Mouse (Mus musculus): ENCODE measurements around the gene Ifit1bl1.
"Not testable (repeated sequence)": the region's sequence is repeated elsewhere in the genome, so short reads cannot be mapped to it uniquely, and the experiment has no call there.

The Ifit1bl1 gene

GRCm38 (mm10) chr19:34588959-34589358 lies 12.8 kb downstream of the Ifit1bl1 start:
- DNase-seq (ENCODE audit: low spot score in 2 of 2) = no peak

- not testable (repeated sequence) for DNase-seq (ENCODE audit: low spot score in 2 of 2)
These were observed 13.7 kb downstream of the Ifit1bl1 start for GRCm38 (mm10) chr19:34587898-34588692.

GRCm38 (mm10) chr19:34585740-34586458 lies 15.9 kb downstream of the Ifit1bl1 start:
- DNase-seq (ENCODE audit: low spot score in 2 of 2) = not testable (repeated sequence)

- DNase-seq (ENCODE audit: low spot score in 2 of 2) = not testable (repeated sequence)
These were observed 18.5 kb downstream of the Ifit1bl1 start, which contains the start of gene Ifit3 for GRCm38 (mm10) chr19:34583126-34583766. TSS of gene Ifit3 (plus strand) at chr19:34583531.

- peak in 1 of 2 experiments; percentile 25 for DNase-seq (ENCODE audit: low spot score in 2 of 2)
These were observed 19.1 kb downstream of the Ifit1bl1 start for GRCm38 (mm10) chr19:34582696-34583095.

GRCm38 (mm10) chr19:34577121-34577520 lies 24.6 kb downstream of the Ifit1bl1 start:
- no peak for DNase-seq (ENCODE audit: low spot score in 2 of 2)

GRCm38 (mm10) chr19:34573650-34574049 lies 28.1 kb downstream of the Ifit1bl1 start:
- no peak for DNase-seq (ENCODE audit: low spot score in 2 of 2)

GRCm38 (mm10) chr19:34571080-34571479 lies 30.7 kb downstream of the Ifit1bl1 start:
- no peak for DNase-seq (ENCODE audit: low spot score in 2 of 2)

- DNase-seq (ENCODE audit: low spot score in 2 of 2) = peak in 1 of 2 experiments; percentile 8
These were observed 31.8 kb downstream of the Ifit1bl1 start for GRCm38 (mm10) chr19:34569896-34570476.

- DNase-seq (ENCODE audit: low spot score in 2 of 2) = no peak
These were observed 32.5 kb downstream of the Ifit1bl1 start for GRCm38 (mm10) chr19:34568988-34569895.

- no peak for DNase-seq (ENCODE audit: low spot score in 2 of 2)
These were observed 35.5 kb downstream of the Ifit1bl1 start for GRCm38 (mm10) chr19:34566178-34566784.

GRCm38 (mm10) chr19:34562556-34562955 lies 39.2 kb downstream of the Ifit1bl1 start:
- DNase-seq (ENCODE audit: low spot score in 2 of 2) = no peak

GRCm38 (mm10) chr19:34556621-34557020 lies 45.1 kb downstream of the Ifit1bl1 start:
- DNase-seq (ENCODE audit: low spot score in 2 of 2) = no peak

GRCm38 (mm10) chr19:34554061-34554460 lies 47.7 kb downstream of the Ifit1bl1 start:
- DNase-seq (ENCODE audit: low spot score in 2 of 2) = no peak

- DNase-seq (ENCODE audit: low spot score in 2 of 2) = no peak
These were observed 48.2 kb downstream of the Ifit1bl1 start for GRCm38 (mm10) chr19:34553522-34553921.

GRCm38 (mm10) chr19:34553021-34553420 lies 48.7 kb downstream of the Ifit1bl1 start:
- no peak for DNase-seq (ENCODE audit: low spot score in 2 of 2)

GRCm38 (mm10) chr19:34551981-34552380 lies 49.8 kb downstream of the Ifit1bl1 start:
- no peak for DNase-seq (ENCODE audit: low spot score in 2 of 2)

- peak; percentile 52 to 69 for DNase-seq (ENCODE audit: low spot score in 2 of 2)
These were observed 51.1 kb downstream of the Ifit1bl1 start, which contains the start of gene Ifit2 for GRCm38 (mm10) chr19:34550534-34551223. TSS of gene Ifit2 (plus strand) at chr19:34550694.

- DNase-seq (ENCODE audit: low spot score in 2 of 2) = no peak
These were observed 51.6 kb downstream of the Ifit1bl1 start for GRCm38 (mm10) chr19:34550205-34550533.

- DNase-seq (ENCODE audit: low spot score in 2 of 2) = peak; percentile 81 to 85
These were observed 53.8 kb downstream of the Ifit1bl1 start for GRCm38 (mm10) chr19:34547976-34548375.
